ENCODE assay signal across 34 mouse cellular contexts in genomic region chr13:28870681-28871080, GRCm38 (mm10).
"Had no signal": no experiment of that assay in that cellular context is flagged by ENCODE, and none has a peak within 500 bp of the region (broad histone marks: within the 10 kb centered on the region; RNA-seq: fewer than 3 reads in every experiment).

No protein-coding gene starts in this region.

- H3K9ac ChIP-seq: heart, embryonic 12.5 days; heart, embryonic 13.5 days; heart, embryonic 15.5 days; hindbrain, embryonic 12.5 days; hindbrain, embryonic 13.5 days; hindbrain, embryonic 14.5 days; hindbrain, embryonic 15.5 days; kidney, embryonic 15.5 days had no signal

- H3K27ac ChIP-seq: heart, embryonic 10.5 days; heart, embryonic 13.5 days; heart, embryonic 15.5 days; hindbrain, embryonic 10.5 days; hindbrain, embryonic 12.5 days; hindbrain, embryonic 13.5 days; hindbrain, embryonic 14.5 days; hindbrain, embryonic 15.5 days; hindbrain, postnatal 0 days; kidney, embryonic 15.5 days; kidney, postnatal 0 days; layer of hippocampus, adult 2 months had no signal

- H3K4me3 ChIP-seq: heart, embryonic 10.5 days; heart, embryonic 12.5 days; heart, embryonic 13.5 days; heart, embryonic 15.5 days; hindbrain, embryonic 10.5 days; hindbrain, embryonic 12.5 days; hindbrain, embryonic 13.5 days; hindbrain, embryonic 15.5 days; kidney, embryonic 15.5 days; layer of hippocampus, adult 2 months had no signal

- ATAC-seq: hindbrain, embryonic 16.5 days; hindbrain, postnatal 0 days; inflammation-experienced regulatory T-cells, adult 6 months; intestine, embryonic 16.5 days; intestine, postnatal 0 days had no signal

- DNase-seq: heart, postnatal 10 days; heart, postnatal 14 days; heart, postnatal 36 days; heart, postnatal 4 days; kidney, adult 11 months; kidney, adult 18-20 months; kidney, adult 2 months; kidney, adult 8-10 months; kidney, adult 9 months; kidney, postnatal 10 days; kidney, postnatal 14 days; kidney, postnatal 25 days; kidney, postnatal 36 days; kidney, postnatal 4 days; layer of hippocampus, adult 9-11 months; layer of hippocampus, postnatal 36 days had no signal

- H3K36me3 ChIP-seq: heart, embryonic 15.5 days; hindbrain, embryonic 15.5 days; kidney, embryonic 15.5 days had no signal

- H3K27me3 ChIP-seq: heart, embryonic 12.5 days; heart, embryonic 13.5 days; heart, embryonic 15.5 days; hindbrain, embryonic 12.5 days; hindbrain, embryonic 13.5 days; hindbrain, embryonic 15.5 days; kidney, embryonic 15.5 days had no signal

- H3K9me3 ChIP-seq: heart, embryonic 10.5 days; heart, embryonic 13.5 days; heart, embryonic 15.5 days; hindbrain, embryonic 12.5 days; hindbrain, embryonic 13.5 days; hindbrain, embryonic 15.5 days; kidney, embryonic 15.5 days had no signal

- H3K4me2 ChIP-seq: heart, embryonic 11.5 days; heart, embryonic 12.5 days; heart, embryonic 13.5 days; heart, embryonic 15.5 days; hindbrain, embryonic 12.5 days; hindbrain, embryonic 13.5 days; hindbrain, embryonic 14.5 days; hindbrain, embryonic 15.5 days; kidney, embryonic 15.5 days had no signal
